Mouse (Mus musculus) neural tube, embryonic 13.5 days (tissue): ENCODE data around the gene Phf6. TPM values are rescaled to one million over a fixed set of nuclear protein-coding genes. Genes with fewer than 3 reads are reported as not detected.
"Not testable (repeated sequence)": the region's sequence is repeated elsewhere in the genome, so short reads cannot be mapped to it uniquely, and the experiment has no call there.

Experiments used
- ATAC-seq: fragments of 200-750 bp; cut with Nextera tagmentation; 2 replicates; pipeline ENCODE4 v1.8.0; 2017; ENCODE audit warnings: low read depth, mild to moderate bottlenecking, moderate TSS enrichment, moderate library complexity
- H3K27ac ChIP-seq: fragments of 300-500 bp; sonication (generic); replicated peaks from 2 replicates; pipeline ENCODE4 v1.5.1; 2015; ENCODE audit warnings: moderate library complexity, mild to moderate bottlenecking, inconsistent platforms
- H3K27me3 ChIP-seq: fragments of 300-500 bp; sonication (generic); 2 replicates; pipeline ENCODE4 v1.6.1; 2015; ENCODE audit warnings: mild to moderate bottlenecking, inconsistent platforms
- H3K36me3 ChIP-seq: fragments of 300-500 bp; sonication (generic); 2 replicates; pipeline ENCODE4 v1.6.1; 2015; ENCODE audit warnings: mild to moderate bottlenecking, inconsistent platforms
- H3K4me1 ChIP-seq: fragments of 300-500 bp; sonication (generic); replicated peaks from 2 replicates; pipeline ENCODE4 v1.6.1; 2015; ENCODE audit warnings: inconsistent platforms
- H3K4me2 ChIP-seq: fragments of 300-500 bp; sonication (generic); 2 replicates; pipeline ENCODE4 v1.6.1; 2015; ENCODE audit warnings: inconsistent platforms, mild to moderate bottlenecking, moderate library complexity
- H3K4me3 ChIP-seq: fragments of 300-500 bp; sonication (generic); 2 replicates; pipeline ENCODE4 v1.5.1; 2015; ENCODE audit warnings: mild to moderate bottlenecking, inconsistent platforms
- H3K9ac ChIP-seq: fragments of 300-500 bp; sonication (generic); 2 replicates; pipeline ENCODE4 v1.6.1; 2015; ENCODE audit warnings: moderate library complexity, mild to moderate bottlenecking, inconsistent platforms
- H3K9me3 ChIP-seq: fragments of 300-500 bp; sonication (generic); 2 replicates; pipeline ENCODE4 v1.6.1; 2016; ENCODE audit warnings: inconsistent platforms
- WGBS: fragments of 180-500 bp; shearing (Covaris S2); methylation state at CpG from one replicate; pipeline ENCODE4 v1.1.7; 2015; 5-methylcytosine and 5-hydroxymethylcytosine counted together
- polyA plus RNA-seq: library from polyadenylated mRNA; unstranded; fragments of >200 nt; fragmentation: Nextera tagmentation; extraction: Ambion mirVana; gene quantifications from 2 replicates; pipeline ENCODE4 v1.2.1, GENCODE M21; 2015

Gene Phf6
- polyA plus RNA-seq, 1 experiment from 2014 or later = 69.7 TPM

DNA sequence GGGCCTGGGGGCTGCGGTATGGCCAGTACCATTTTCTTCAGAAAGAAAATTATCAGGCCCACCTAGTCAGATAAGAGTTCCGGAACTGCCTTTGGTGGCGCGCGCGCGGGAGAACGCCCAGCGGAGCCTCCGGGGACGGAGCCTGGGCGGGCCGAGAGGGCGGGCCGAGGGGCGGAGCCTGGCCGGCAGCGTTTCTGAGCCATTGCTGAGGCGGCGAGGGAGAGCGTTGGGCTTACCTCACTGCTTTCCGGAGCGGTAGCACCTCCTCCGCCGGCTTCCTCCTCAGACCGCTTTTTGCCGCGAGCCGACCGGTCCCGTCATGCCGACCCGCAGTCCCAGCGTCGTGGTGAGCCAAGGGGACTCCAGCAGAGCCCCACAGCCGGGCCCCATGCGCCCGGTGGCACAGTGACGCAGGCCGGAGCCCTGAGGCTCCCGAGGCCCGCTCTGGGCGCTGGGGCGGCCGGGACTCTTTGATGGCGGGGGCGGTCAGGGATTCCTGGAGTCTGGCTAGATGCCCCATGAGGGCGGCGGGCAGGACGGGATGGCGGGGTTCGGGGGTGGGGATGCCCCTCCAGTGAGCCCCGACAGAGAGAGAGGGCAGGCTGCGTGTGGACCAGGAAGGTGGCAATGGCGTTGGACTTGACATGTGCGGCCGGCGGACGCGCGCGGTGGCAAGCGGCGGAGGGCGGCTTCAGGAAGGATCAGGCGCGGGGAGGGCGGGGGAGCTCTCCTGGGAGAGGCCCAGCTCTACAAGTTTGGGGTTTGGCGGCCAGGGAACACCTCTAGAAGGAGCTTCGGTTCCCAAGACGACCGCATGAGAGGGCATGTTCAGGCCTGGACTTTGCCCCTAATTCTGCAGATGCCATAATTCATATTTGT lies 76.1 kb downstream of the Phf6 start, which contains the start of gene Hprt:
Hprt (plus strand) TSS at position 233 of the 879 bp plus-strand sequence.
- Histone ChIP-seq H3K9me3 (no peaks in the 10 kb centered on the region), H3K36me3 (no peaks in the 10 kb centered on the region), H3K4me1 (peaks cover 13% of the 10 kb centered on the region), H3K4me3 (peak within 1 kb of the TSS; percentile 65), H3K27ac (peak within 1 kb of the TSS; percentile 92), H3K27me3 (no peaks in the 10 kb centered on the region), H3K4me2 (peak within 1 kb of the TSS; percentile 55), H3K9ac (peak within 1 kb of the TSS; percentile 79)
- peak; percentile 98 for ATAC-seq
- 18% methylated on average over 55 of the region's 72 CpGs for WGBS

DNA sequence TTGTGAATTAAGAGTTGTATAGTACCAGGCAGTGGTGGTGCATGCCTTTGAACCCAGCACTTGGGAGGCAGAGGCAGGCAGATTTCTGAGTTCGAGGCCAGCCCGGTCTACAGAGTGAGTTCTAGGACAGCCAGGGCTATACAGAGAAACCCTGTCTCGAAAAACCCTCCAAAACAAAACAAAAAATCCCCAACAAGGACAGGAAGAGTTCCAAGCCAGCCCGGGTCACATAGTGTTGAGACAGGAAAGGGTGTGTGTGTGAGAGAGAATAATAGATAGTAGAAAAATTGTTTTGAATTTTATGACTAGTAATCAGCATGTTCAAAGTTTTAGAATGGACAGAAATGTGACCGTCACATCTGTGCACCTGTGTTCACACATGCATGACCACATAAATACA lies 82.7 kb downstream of the Phf6 start:
- H3K9me3 ChIP-seq, H3K4me1 ChIP-seq, H3K36me3 ChIP-seq, ATAC-seq, H3K4me3 ChIP-seq, H3K27ac ChIP-seq, H3K27me3 ChIP-seq, H3K9ac ChIP-seq, H3K4me2 ChIP-seq: not testable (repeated sequence)
- 83% methylated on average over 5 of the region's 5 CpGs for WGBS

DNA sequence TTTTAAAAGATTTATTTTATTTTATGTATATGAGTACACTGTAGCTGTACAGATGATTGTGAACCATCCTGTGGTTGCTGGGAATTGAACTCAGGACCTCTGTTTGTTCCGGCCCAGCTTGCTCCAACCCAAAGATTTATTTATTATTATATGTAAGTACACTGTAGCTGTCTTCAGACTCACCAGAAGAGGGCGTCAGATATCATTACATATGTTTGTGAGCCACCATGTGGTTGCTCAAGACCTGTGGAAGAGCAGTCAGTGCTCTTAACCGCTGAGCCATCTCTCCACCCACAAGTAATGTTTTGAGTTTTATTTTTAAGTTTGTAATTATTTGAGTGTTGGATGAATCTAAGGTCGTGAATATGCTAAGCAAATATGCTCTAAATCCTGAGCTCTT lies 92.8 kb downstream of the Phf6 start:
- WGBS = 62% methylated on average over 4 of the region's 4 CpGs
- peaks cover 16% of the 10 kb centered on the region; the same call in 1 of the 2 replicates for H3K36me3 ChIP-seq
- not testable (repeated sequence) for H3K4me3 ChIP-seq, ATAC-seq, H3K27ac ChIP-seq, H3K9me3 ChIP-seq, H3K4me1 ChIP-seq, H3K9ac ChIP-seq, H3K4me2 ChIP-seq, H3K27me3 ChIP-seq

DNA sequence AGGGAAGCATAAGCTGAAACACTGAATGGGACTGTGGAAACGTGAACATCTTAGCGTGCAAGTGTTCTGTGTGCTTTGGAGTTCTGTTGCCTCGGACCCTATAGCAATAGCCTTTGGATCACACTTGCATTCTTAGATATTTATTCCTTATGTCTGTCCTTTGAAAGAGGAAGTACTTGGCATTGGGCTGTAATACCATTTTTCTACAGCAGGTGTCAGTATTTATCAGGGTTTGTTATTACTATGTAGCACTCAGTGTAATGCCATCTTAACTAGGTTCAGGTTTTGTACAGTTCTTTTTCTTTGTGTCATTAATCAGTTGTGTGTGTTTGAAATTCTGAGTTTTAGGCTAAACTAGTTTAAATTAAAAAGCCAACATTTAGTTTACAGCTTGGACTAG lies 94.0 kb downstream of the Phf6 start:
- Histone ChIP-seq H3K36me3 (0 out of 2 replicates have a peak, but pooled peaks cover 11% of the 10 kb centered on the region), H3K9me3 (no peaks in the 10 kb centered on the region), H3K9ac (no peak overlapping the region), H3K4me2 (no peak overlapping the region), H3K27me3 (no peaks in the 10 kb centered on the region), H3K27ac (no peak overlapping the region), H3K4me3 (no peak overlapping the region), H3K4me1 (no peaks in the 10 kb centered on the region)
- WGBS = 60% methylated on average over 3 of the region's 3 CpGs
- no peak for ATAC-seq

Other genes with a start within 250 kb of the Phf6 start
- gene Ccdc160, start 121.1 kb upstream of the Phf6 start, polyA plus RNA-seq = 4.7 and 5.1 TPM in 2 replicates
- 107 and 111 TPM in 2 replicates for gene Hprt, start 75.9 kb downstream of the Phf6 start, polyA plus RNA-seq